Comparison of ENCODE assay signal across 17 mouse cellular contexts in the genomic region with DNA sequence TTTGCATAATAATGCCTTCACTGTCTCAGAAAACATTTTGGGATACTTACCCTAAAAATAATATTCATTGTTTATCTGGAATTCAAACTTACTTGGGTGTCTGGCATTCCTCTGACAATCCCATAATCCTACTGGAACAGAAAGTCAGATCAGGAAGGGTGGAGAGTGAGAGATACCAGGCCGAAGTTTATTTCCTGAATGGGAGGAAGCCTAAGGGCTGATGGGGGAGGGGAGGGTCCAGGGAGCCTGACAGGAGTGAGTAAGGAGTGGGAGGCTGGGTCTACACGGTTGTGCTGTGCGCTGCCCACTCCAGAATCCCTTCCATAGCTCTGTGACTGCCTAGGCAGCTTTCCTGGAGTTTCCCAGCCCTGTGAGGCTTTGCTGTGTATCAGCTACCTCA. TPM values are rescaled to one million over a fixed set of nuclear protein-coding genes. Genes with fewer than 3 reads are reported as not detected.
DNase-seq lines count a peak whose midpoint lies in the region; ATAC-seq and TF ChIP-seq lines count a peak whose summit lies in the region.
"Had no signal": no experiment of that assay in that cellular context is flagged by ENCODE, and none has a peak within 500 bp of the region (broad histone marks: within the 10 kb centered on the region; RNA-seq: fewer than 3 reads in every experiment).

No protein-coding gene starts in this region.

- H3K9ac ChIP-seq in embryonic facial prominence, embryonic 14.5 days (ENCODE audit: low read depth, low read length), result 0 out of 2 replicates have a peak overlapping the region, but pooled peaks have one; percentile 2
- H3K9ac ChIP-seq: embryonic facial prominence, embryonic 12.5 days; liver, embryonic 14.5 days; neural tube, embryonic 15.5 days had no signal

- no peak for TF ChIP-seq POLR2A in kidney, adult 2 months (IDR thresholded peaks at IDR 0.05; ENCODE audit: low read depth, low read length)

- H3K9me3 ChIP-seq in embryonic facial prominence, embryonic 14.5 days (ENCODE audit: control insufficient read depth, low read length), result no peaks in the 10 kb centered on the region
- H3K9me3 ChIP-seq: embryonic facial prominence, embryonic 12.5 days; neural tube, embryonic 15.5 days had no signal

- WGBS in kidney, adult 2 months, result 33% methylated on average over 3 of the region's 3 CpGs
- WGBS in embryonic facial prominence, embryonic 14.5 days, result 12% methylated on average over 2 of the region's 3 CpGs

- no peak for DNase-seq in kidney, adult 2 months
- no peak for DNase-seq in kidney, adult 9 months
- peak; percentile 81 for DNase-seq in ES-CJ7 (ENCODE audit: low read depth, low spot score)
- no peak for DNase-seq in embryonic facial prominence, embryonic 14.5 days (ENCODE audit: low spot score)
- DNase-seq in lung, postnatal 10 days, result peak; percentile 73
- DNase-seq in adrenal gland, postnatal 4 days (ENCODE audit: low spot score in 2 of 2), result no peak
- DNase-seq in ovary, postnatal 14 days (ENCODE audit: low spot score), result no peak
- DNase-seq: cerebellum, adult 9-10 months; right cerebral cortex, postnatal 4 days had no signal

- H3K4me2 ChIP-seq in embryonic facial prominence, embryonic 14.5 days (ENCODE audit: low read depth, low read length), result no peak overlapping the region
- H3K4me2 ChIP-seq: embryonic facial prominence, embryonic 12.5 days; neural tube, embryonic 15.5 days had no signal

- peak overlapping the region; percentile 65 for H3K27ac ChIP-seq in kidney, adult 2 months (ENCODE audit: insufficient read depth, low read depth, low read length)
- H3K27ac ChIP-seq in embryonic facial prominence, embryonic 14.5 days (replicated peaks; ENCODE audit: low read depth, low read length), result no peak overlapping the region
- H3K27ac ChIP-seq: embryonic facial prominence, embryonic 12.5 days; liver, embryonic 14.5 days; neural tube, embryonic 15.5 days had no signal

- H3K4me3 ChIP-seq in kidney, adult 2 months (ENCODE audit: insufficient read depth, low read depth, low read length), result no peak overlapping the region
- no peak overlapping the region for H3K4me3 ChIP-seq in embryonic facial prominence, embryonic 14.5 days (ENCODE audit: low read depth, low read length)
- H3K4me3 ChIP-seq: embryonic facial prominence, embryonic 12.5 days; neural tube, embryonic 15.5 days had no signal

- no peaks in the 10 kb centered on the region for H3K27me3 ChIP-seq in kidney, adult 2 months (replicated peaks; ENCODE audit: control insufficient read depth, insufficient read depth, low read length)
- H3K27me3 ChIP-seq in embryonic facial prominence, embryonic 14.5 days (replicated peaks; ENCODE audit: control insufficient read depth, insufficient read depth, low read length), result no peaks in the 10 kb centered on the region
- H3K27me3 ChIP-seq: embryonic facial prominence, embryonic 12.5 days; neural tube, embryonic 15.5 days had no signal

- no peak for ATAC-seq in embryonic facial prominence, embryonic 14.5 days (ENCODE audit: low read depth)
- ATAC-seq in inflammation-experienced regulatory T-cells, adult 6 months, result no peak
- ATAC-seq: CD4-positive, CD25-positive, alpha-beta regulatory T cell, adult 4 months had no signal

- H3K4me1 ChIP-seq in kidney, adult 2 months (ENCODE audit: control insufficient read depth, insufficient read depth, low read length), result no peaks in the 10 kb centered on the region
- no peaks in the 10 kb centered on the region for H3K4me1 ChIP-seq in embryonic facial prominence, embryonic 14.5 days (ENCODE audit: control insufficient read depth, insufficient read depth, low read length)
- H3K4me1 ChIP-seq: embryonic facial prominence, embryonic 12.5 days; neural tube, embryonic 15.5 days had no signal

- no peaks in the 10 kb centered on the region for H3K36me3 ChIP-seq in kidney, adult 2 months (ENCODE audit: control insufficient read depth, insufficient read depth, low read length)
- no peaks in the 10 kb centered on the region for H3K36me3 ChIP-seq in embryonic facial prominence, embryonic 14.5 days (ENCODE audit: control insufficient read depth, insufficient read depth, low read length)
- H3K36me3 ChIP-seq: embryonic facial prominence, embryonic 12.5 days; neural tube, embryonic 15.5 days had no signal

- TF ChIP-seq CTCF in kidney, adult 2 months (conservative IDR thresholded peaks at IDR 0.05; ENCODE audit: insufficient read depth, insufficient read length, low read depth, low read length), result no peak

RNA-seq across cellular contexts. Expression of a gene that starts 4.3 kb away (rescaled TPM):
- polyA plus RNA-seq in kidney, adult 2 months (2012; rRNA removed), result 74.1 and 103 TPM in 2 replicates
- 35.4 and 35.6 TPM in 2 replicates for polyA plus RNA-seq in embryonic facial prominence, embryonic 14.5 days (2014; fragmentation: Nextera tagmentation; extraction: Ambion mirVana)
- 10 to 100 TPM; 65.8 to 72.4 TPM for total RNA-seq in adrenal gland, postnatal 4 days (2021)
- 10 to 100 TPM; 15.7 to 27.4 (median 17.9) TPM for polyA plus RNA-seq in inflammation-experienced regulatory T-cells, adult 6 months (2017; shearing (Covaris generic))

RNA-seq across cellular contexts. Expression of a gene that starts 25.0 kb away (rescaled TPM):
- polyA plus RNA-seq in kidney, adult 2 months (2012; rRNA removed), result 139 and 165 TPM in 2 replicates
- 119 and 133 TPM in 2 replicates for polyA plus RNA-seq in embryonic facial prominence, embryonic 14.5 days (2014; fragmentation: Nextera tagmentation; extraction: Ambion mirVana)
- 10 to 100 TPM; 72.1 to 72.4 TPM for total RNA-seq in adrenal gland, postnatal 4 days (2021)
- 100 to 1,000 TPM in 1 of 3 experiments, 10 to 100 TPM in 2; 90.4 to 101 (median 95.6) TPM for polyA plus RNA-seq in inflammation-experienced regulatory T-cells, adult 6 months (2017; shearing (Covaris generic))

RNA-seq across cellular contexts. Expression of a gene that starts 25.2 kb away (rescaled TPM):
- polyA plus RNA-seq in kidney, adult 2 months (2012; rRNA removed), result 212 and 217 TPM in 2 replicates
- 214 and 224 TPM in 2 replicates for polyA plus RNA-seq in embryonic facial prominence, embryonic 14.5 days (2014; fragmentation: Nextera tagmentation; extraction: Ambion mirVana)
- total RNA-seq in adrenal gland, postnatal 4 days (2021), result 100 to 1,000 TPM; 175 to 177 TPM
- 100 to 1,000 TPM; 150 to 222 (median 210) TPM for polyA plus RNA-seq in inflammation-experienced regulatory T-cells, adult 6 months (2017; shearing (Covaris generic))

RNA-seq across cellular contexts. Expression of a gene that starts 31.4 kb away (rescaled TPM):
- 0.20 and 0.48 TPM in 2 replicates for polyA plus RNA-seq in kidney, adult 2 months (2012; rRNA removed)
- polyA plus RNA-seq in embryonic facial prominence, embryonic 14.5 days (2014; fragmentation: Nextera tagmentation; extraction: Ambion mirVana), result 0.20 and 0.21 TPM in 2 replicates
- total RNA-seq in adrenal gland, postnatal 4 days (2021), result under 1 TPM in 1 of 2 experiments, not detected in 1; 0.28 TPM
- polyA plus RNA-seq in inflammation-experienced regulatory T-cells, adult 6 months (2017; shearing (Covaris generic)), result under 1 TPM in 1 of 3 experiments, not detected in 2; 0.34 TPM
- total RNA-seq: heart, adult 18-20 months; left cerebral cortex, adult 18-20 months; midbrain, postnatal 0 days had no signal
- polyA plus RNA-seq: embryonic facial prominence, embryonic 12.5 days; midbrain, postnatal 0 days; neural tube, embryonic 15.5 days had no signal

RNA-seq across cellular contexts. Expression of a gene that starts 52.1 kb away (rescaled TPM):
- polyA plus RNA-seq in kidney, adult 2 months (2012; rRNA removed), result 0.33 and 0.43 TPM in 2 replicates
- polyA plus RNA-seq in embryonic facial prominence, embryonic 14.5 days (2014; fragmentation: Nextera tagmentation; extraction: Ambion mirVana), result 0.43 and 0.95 TPM in 2 replicates
- under 1 TPM; 0.48 to 0.50 TPM for total RNA-seq in adrenal gland, postnatal 4 days (2021)
- polyA plus RNA-seq in inflammation-experienced regulatory T-cells, adult 6 months (2017; shearing (Covaris generic)), result not detected

Comparison
In these comparisons a context has a peak if more than half of its experiments do, and no peak if none do; other contexts are left out.
1. DNase-seq: peak in ES-CJ7 (single experiment) and lung, postnatal 10 days (single experiment); none in kidney, adult 2 months (single experiment), kidney, adult 9 months (single experiment), embryonic facial prominence, embryonic 14.5 days (single experiment), adrenal gland, postnatal 4 days (0 of 2) and ovary, postnatal 14 days (single experiment).